Mouse (Mus musculus): ENCODE data around the gene Zfp639. TPM values are rescaled to one million over a fixed set of nuclear protein-coding genes. Genes with fewer than 3 reads are reported as not detected.

The Zfp639 gene
- polyA plus RNA-seq (2011; ENCODE audit: insufficient read depth, insufficient read length, low replicate concordance, missing spikeins) = 19.6 and 25.6 TPM in 2 replicates

GRCm38 (mm10) chr3:32509496-32510374, at the start of gene Zfp639:
TSS of gene Zfp639 (plus strand) at chr3:32510259.
- peak within 1 kb of the TSS; percentile 67 for H3K4me3 ChIP-seq (replicated peaks; ENCODE audit: control insufficient read depth, low read depth, low read length)
- WGBS = 13% methylated on average over 24 of the region's 24 CpGs
- TF ChIP-seq POLR2A (IDR thresholded peaks at IDR 0.05; ENCODE audit: borderline replicate concordance, control insufficient read depth, low read depth, low read length) (no peak), CTCF (IDR thresholded peaks at IDR 0.05; ENCODE audit: control insufficient read depth, insufficient read depth, low read length) (no peak)
- peak within 1 kb of the TSS; percentile 79 for H3K27ac ChIP-seq (ENCODE audit: control insufficient read depth, insufficient read depth, low read depth, low read length, poor library complexity)
- peaks cover 2% of the 10 kb centered on the region; the same call in 1 of the 2 replicates for H3K4me1 ChIP-seq (ENCODE audit: control insufficient read depth, insufficient read depth, low read length)

- Histone ChIP-seq H3K4me1 (ENCODE audit: control insufficient read depth, insufficient read depth, low read length) (no peaks in the 10 kb centered on the region), H3K4me3 (replicated peaks; ENCODE audit: control insufficient read depth, low read depth, low read length) (no peak overlapping the region), H3K27ac (ENCODE audit: control insufficient read depth, insufficient read depth, low read depth, low read length, poor library complexity) (no peak overlapping the region)
- 90% methylated on average over 4 of the region's 4 CpGs for WGBS
- TF ChIP-seq CTCF (IDR thresholded peaks at IDR 0.05; ENCODE audit: control insufficient read depth, insufficient read depth, low read length) = no peak
- TF ChIP-seq POLR2A (IDR thresholded peaks at IDR 0.05; ENCODE audit: borderline replicate concordance, control insufficient read depth, low read depth, low read length) = no peak
These were observed 42.7 kb upstream of the Zfp639 start for GRCm38 (mm10) chr3:32467321-32467720.

GRCm38 (mm10) chr3:32468411-32468810, 41.6 kb upstream of the Zfp639 start:
- no peaks in the 10 kb centered on the region for H3K4me1 ChIP-seq (ENCODE audit: control insufficient read depth, insufficient read depth, low read length)
- 65% methylated on average over 4 of the region's 4 CpGs for WGBS
- TF ChIP-seq CTCF (IDR thresholded peaks at IDR 0.05; ENCODE audit: control insufficient read depth, insufficient read depth, low read length) (no peak), POLR2A (IDR thresholded peaks at IDR 0.05; ENCODE audit: borderline replicate concordance, control insufficient read depth, low read depth, low read length) (no peak)
- no peak overlapping the region for H3K4me3 ChIP-seq (replicated peaks; ENCODE audit: control insufficient read depth, low read depth, low read length)
- H3K27ac ChIP-seq (ENCODE audit: control insufficient read depth, insufficient read depth, low read depth, low read length, poor library complexity) = no peak overlapping the region

GRCm38 (mm10) chr3:32470449-32470848, 39.6 kb upstream of the Zfp639 start:
- TF ChIP-seq CTCF (IDR thresholded peaks at IDR 0.05; ENCODE audit: control insufficient read depth, insufficient read depth, low read length) = no peak
- TF ChIP-seq POLR2A (IDR thresholded peaks at IDR 0.05; ENCODE audit: borderline replicate concordance, control insufficient read depth, low read depth, low read length) = no peak
- Histone ChIP-seq H3K4me1 (ENCODE audit: control insufficient read depth, insufficient read depth, low read length) (no peaks in the 10 kb centered on the region), H3K27ac (ENCODE audit: control insufficient read depth, insufficient read depth, low read depth, low read length, poor library complexity) (no peak overlapping the region), H3K4me3 (replicated peaks; ENCODE audit: control insufficient read depth, low read depth, low read length) (no peak overlapping the region)
- WGBS = 80% methylated on average over 7 of the region's 7 CpGs

GRCm38 (mm10) chr3:32471098-32471497, 39.0 kb upstream of the Zfp639 start:
- 69% methylated on average over 6 of the region's 6 CpGs for WGBS
- H3K27ac ChIP-seq (ENCODE audit: control insufficient read depth, insufficient read depth, low read depth, low read length, poor library complexity) = no peak overlapping the region
- H3K4me3 ChIP-seq (replicated peaks; ENCODE audit: control insufficient read depth, low read depth, low read length) = no peak overlapping the region
- H3K4me1 ChIP-seq (ENCODE audit: control insufficient read depth, insufficient read depth, low read length) = no peaks in the 10 kb centered on the region
- TF ChIP-seq POLR2A (IDR thresholded peaks at IDR 0.05; ENCODE audit: borderline replicate concordance, control insufficient read depth, low read depth, low read length) = no peak
- no peak for TF ChIP-seq CTCF (IDR thresholded peaks at IDR 0.05; ENCODE audit: control insufficient read depth, insufficient read depth, low read length)

GRCm38 (mm10) chr3:32472191-32472900, 37.7 kb upstream of the Zfp639 start:
- H3K27ac ChIP-seq (ENCODE audit: control insufficient read depth, insufficient read depth, low read depth, low read length, poor library complexity) = no peak overlapping the region

GRCm38 (mm10) chr3:32473184-32473583, 36.9 kb upstream of the Zfp639 start:
- no peaks in the 10 kb centered on the region for H3K4me1 ChIP-seq (ENCODE audit: control insufficient read depth, insufficient read depth, low read length)
- 84% methylated on average over 10 of the region's 10 CpGs for WGBS
- H3K4me3 ChIP-seq (replicated peaks; ENCODE audit: control insufficient read depth, low read depth, low read length) = no peak overlapping the region
- TF ChIP-seq POLR2A (IDR thresholded peaks at IDR 0.05; ENCODE audit: borderline replicate concordance, control insufficient read depth, low read depth, low read length) (no peak), CTCF (IDR thresholded peaks at IDR 0.05; ENCODE audit: control insufficient read depth, insufficient read depth, low read length) (no peak)
- H3K27ac ChIP-seq (ENCODE audit: control insufficient read depth, insufficient read depth, low read depth, low read length, poor library complexity) = no peak overlapping the region

More at GRCm38 (mm10) chr3:32472191-32472900, 37.7 kb upstream of the Zfp639 start:
- WGBS = 67% methylated on average over 14 of the region's 14 CpGs
- Histone ChIP-seq H3K4me3 (replicated peaks; ENCODE audit: control insufficient read depth, low read depth, low read length) (no peak overlapping the region), H3K4me1 (ENCODE audit: control insufficient read depth, insufficient read depth, low read length) (no peaks in the 10 kb centered on the region)
- TF ChIP-seq POLR2A (IDR thresholded peaks at IDR 0.05; ENCODE audit: borderline replicate concordance, control insufficient read depth, low read depth, low read length) = no peak
- no peak for TF ChIP-seq CTCF (IDR thresholded peaks at IDR 0.05; ENCODE audit: control insufficient read depth, insufficient read depth, low read length)

- H3K4me3 ChIP-seq (replicated peaks; ENCODE audit: control insufficient read depth, low read depth, low read length) = no peak overlapping the region
- WGBS = 84% methylated on average over 7 of the region's 7 CpGs
- no peak overlapping the region; the same call in 1 of the 2 replicates for H3K27ac ChIP-seq (ENCODE audit: control insufficient read depth, insufficient read depth, low read depth, low read length, poor library complexity)
- TF ChIP-seq POLR2A (IDR thresholded peaks at IDR 0.05; ENCODE audit: borderline replicate concordance, control insufficient read depth, low read depth, low read length) (no peak), CTCF (IDR thresholded peaks at IDR 0.05; ENCODE audit: control insufficient read depth, insufficient read depth, low read length) (no peak)
- H3K4me1 ChIP-seq (ENCODE audit: control insufficient read depth, insufficient read depth, low read length) = no peaks in the 10 kb centered on the region
These were observed 30.1 kb upstream of the Zfp639 start for GRCm38 (mm10) chr3:32479961-32480360.
